Mouse (Mus musculus) myocyte (in vitro differentiated cells): ENCODE data around the gene Abcc1. TPM values are rescaled to one million over a fixed set of nuclear protein-coding genes. Genes with fewer than 3 reads are reported as not detected.

Experiments
- H3K27me3 ChIP-seq: one replicate; pipeline ENCODE4 v1.6.1; 2011; ENCODE audit not compliant: control insufficient read depth, insufficient read depth, insufficient read length
- H3K36me3 ChIP-seq: one replicate; pipeline ENCODE4 v1.6.1; 2011; ENCODE audit not compliant: control insufficient read depth, insufficient read depth
- H3K4me2 ChIP-seq: one replicate; pipeline ENCODE4 v1.6.1; 2011; ENCODE audit warnings: low read depth, control low read depth
- H3K4me3 ChIP-seq: one replicate; pipeline ENCODE4 v1.5.1; 2011; ENCODE audit warnings: mild to moderate bottlenecking, control low read depth, moderate library complexity
- H3K79me2 ChIP-seq: one replicate; pipeline ENCODE4 v1.6.1; 2011; ENCODE audit not compliant: control insufficient read depth, insufficient read depth
- H3ac ChIP-seq: one replicate; pipeline ENCODE4 v1.6.1; 2011; ENCODE audit not compliant: control insufficient read depth, insufficient read length
- CEBPB ChIP-seq: IDR thresholded peaks from 2 replicates; pipeline ENCODE4 v1.6.1; 2011; ENCODE audit warnings: mild to moderate bottlenecking, moderate library complexity; ENCODE audit not compliant: poor library complexity, insufficient read depth, severe bottlenecking
- E2F4 ChIP-seq: IDR thresholded peaks from one replicate; pipeline ENCODE4 v1.6.1; 2011; ENCODE audit warnings: mild to moderate bottlenecking, control low read depth, moderate library complexity; ENCODE audit not compliant: insufficient read depth
- MAX ChIP-seq: IDR thresholded peaks from one replicate; pipeline ENCODE4 v1.6.1; 2011; ENCODE audit warnings: low read depth, mild to moderate bottlenecking, control low read depth
- MYOD1 ChIP-seq, 3 experiments: IDR thresholded peaks; one replicate each; pipeline ENCODE4 v1.6.1; 2011; ENCODE audit warnings: control low read depth in 2 of 3, low read depth in 2 of 3, mild to moderate bottlenecking in 2 of 3, moderate library complexity in 1 of 3; ENCODE audit not compliant: insufficient read length in 2 of 3, control insufficient read depth in 1 of 3
- MYOG ChIP-seq, 3 experiments: IDR thresholded peaks; one replicate each; pipeline ENCODE4 v1.6.1; 2011; ENCODE audit warnings: control low read depth in 2 of 3, low read depth in 2 of 3, mild to moderate bottlenecking in 2 of 3; ENCODE audit not compliant: insufficient read length in 2 of 3, control insufficient read depth in 1 of 3, insufficient read depth in 1 of 3
- POLR2A ChIP-seq: IDR thresholded peaks from one replicate; pipeline ENCODE4 v1.6.1; 2011; ENCODE audit warnings: low read depth, mild to moderate bottlenecking, control low read depth, moderate library complexity; ENCODE audit not compliant: insufficient read length
- POLR2AphosphoS2 ChIP-seq: IDR thresholded peaks from one replicate; pipeline ENCODE4 v1.6.1; 2011; ENCODE audit warnings: low read depth, control low read depth; ENCODE audit not compliant: insufficient read length
- REST ChIP-seq: IDR thresholded peaks from one replicate; pipeline ENCODE4 v1.6.1; 2011; ENCODE audit warnings: mild to moderate bottlenecking, control low read depth, moderate library complexity; ENCODE audit not compliant: insufficient read depth, insufficient read length
- SRF ChIP-seq: IDR thresholded peaks from one replicate; pipeline ENCODE4 v1.6.1; 2011; ENCODE audit warnings: low read depth; ENCODE audit not compliant: control insufficient read depth, insufficient read length
- TCF12 ChIP-seq: IDR thresholded peaks from one replicate; pipeline ENCODE4 v1.6.1; 2011; ENCODE audit warnings: mild to moderate bottlenecking, control low read depth; ENCODE audit not compliant: poor library complexity, insufficient read depth, severe bottlenecking
- TCF3 ChIP-seq: IDR thresholded peaks from one replicate; pipeline ENCODE4 v1.6.1; 2011; ENCODE audit warnings: low read depth, control low read depth; ENCODE audit not compliant: insufficient read length
- USF1 ChIP-seq: IDR thresholded peaks from one replicate; pipeline ENCODE4 v1.6.1; 2011; ENCODE audit warnings: low read depth, mild to moderate bottlenecking, control low read depth, moderate library complexity
- polyA plus RNA-seq: library from polyadenylated mRNA; unstranded; fragments of >200 nt; fragmentation: generic; extraction: Trizol; gene quantifications from one replicate; pipeline ENCODE4 v1.2.1, GENCODE M21; 2012; ENCODE audit warnings: missing spikeins

The Abcc1 gene
- polyA plus RNA-seq = 23.0 TPM

DNA sequence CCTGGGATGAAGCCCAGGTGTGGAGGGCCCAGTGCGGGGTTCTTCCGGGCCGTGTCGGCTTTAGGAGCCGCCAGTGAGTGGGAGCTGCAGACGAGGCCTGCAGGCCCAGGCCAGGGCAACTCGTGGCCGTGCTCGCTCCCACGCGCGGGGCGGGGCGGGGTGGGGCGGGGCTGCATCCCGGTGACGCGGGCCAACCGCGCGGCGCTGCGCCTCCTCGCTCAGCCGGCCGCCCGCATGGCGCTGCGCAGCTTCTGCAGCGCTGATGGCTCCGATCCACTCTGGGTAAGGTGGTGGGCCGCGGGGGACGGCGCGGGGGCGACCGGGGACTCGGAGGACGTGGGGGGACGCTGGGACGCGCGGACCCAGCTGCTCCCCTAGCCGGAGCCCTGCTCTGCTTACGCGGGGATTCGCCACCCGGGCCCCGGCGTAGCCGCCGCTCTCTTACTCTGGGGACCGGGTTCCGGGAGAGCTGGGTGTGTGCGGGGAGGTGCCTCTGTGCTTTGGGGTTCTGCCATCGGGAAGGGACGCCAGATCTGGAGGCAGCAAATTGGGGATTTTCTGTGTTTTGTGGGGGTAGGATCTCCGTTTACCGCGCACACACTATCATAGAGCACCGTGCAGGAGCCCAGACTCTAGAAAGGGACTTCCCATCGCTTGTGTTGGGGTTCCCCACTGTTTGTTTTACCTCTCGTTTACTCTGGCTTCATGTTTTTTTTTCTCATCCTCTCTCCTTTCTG, at the start of gene Abcc1:
Gene Abcc1 (plus strand): TSS at position 197 of the 737 bp plus-strand sequence.
- TF ChIP-seq TCF12 (no peak), CEBPB (no peak), MAX (no peak), E2F4 (no peak), POLR2AphosphoS2 (peak; percentile 86), POLR2A (peak; percentile 93), SRF (no peak), MYOD1 (IDR thresholded peaks at IDR 0.05; ENCODE audit: control insufficient read depth in 1 of 3, insufficient read length in 2 of 3, low read depth in 2 of 3) (peak in 1 of 3 experiments; percentile 44), MYOG (IDR thresholded peaks at IDR 0.05; ENCODE audit: control insufficient read depth in 1 of 3, insufficient read depth in 1 of 3, insufficient read length in 2 of 3, low read depth in 2 of 3) (peak in 1 of 3 experiments; percentile 23), TCF3 (no peak), USF1 (no peak), REST (no peak)
- Histone ChIP-seq H3K4me2 (peak within 1 kb of the TSS; percentile 94), H3K79me2 (peaks cover 53% of the 10 kb centered on the region), H3K27me3 (no peaks in the 10 kb centered on the region), H3ac (peak within 1 kb of the TSS; percentile 51), H3K36me3 (no peaks in the 10 kb centered on the region), H3K4me3 (peak within 1 kb of the TSS; percentile 63)

DNA sequence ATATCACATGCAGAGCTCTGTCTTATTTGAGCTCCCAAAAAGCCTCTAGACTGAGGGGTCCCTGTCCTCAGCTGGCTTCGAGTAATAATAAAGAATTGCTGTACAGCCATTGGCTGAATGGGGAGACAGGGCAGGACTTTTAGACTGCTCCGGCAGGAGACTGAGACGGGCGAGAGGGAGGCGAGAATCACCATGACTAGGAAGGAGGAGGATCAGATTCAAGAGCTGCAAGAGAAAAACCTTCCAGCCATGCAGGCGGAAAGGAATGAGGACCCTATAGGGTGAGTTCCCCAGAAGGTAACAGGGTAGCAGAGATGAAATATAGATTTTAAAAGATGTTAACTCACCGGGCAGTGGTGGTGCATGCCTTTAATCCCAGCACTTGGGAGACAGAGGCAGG, 48.4 kb upstream of the Abcc1 start:
- no peak overlapping the region for H3K4me2 ChIP-seq
- TF ChIP-seq TCF3 = no peak
- no peak for TF ChIP-seq MYOD1 (IDR thresholded peaks at IDR 0.05; ENCODE audit: control insufficient read depth in 1 of 3, insufficient read length in 2 of 3, low read depth in 2 of 3)
- no peak for TF ChIP-seq POLR2A
- TF ChIP-seq MYOG (IDR thresholded peaks at IDR 0.05; ENCODE audit: control insufficient read depth in 1 of 3, insufficient read depth in 1 of 3, insufficient read length in 2 of 3, low read depth in 2 of 3) = no peak
- no peak for TF ChIP-seq SRF
- no peak for TF ChIP-seq CEBPB
- no peak for TF ChIP-seq POLR2AphosphoS2
- no peak for TF ChIP-seq TCF12
- no peak for TF ChIP-seq REST
- no peak for TF ChIP-seq USF1
- TF ChIP-seq E2F4 = no peak
- no peak for TF ChIP-seq MAX
- no peaks in the 10 kb centered on the region for H3K27me3 ChIP-seq
- H3ac ChIP-seq = no peak overlapping the region
- no peak overlapping the region for H3K4me3 ChIP-seq
- H3K36me3 ChIP-seq = peaks cover 30% of the 10 kb centered on the region
- H3K79me2 ChIP-seq = peaks cover 32% of the 10 kb centered on the region

DNA sequence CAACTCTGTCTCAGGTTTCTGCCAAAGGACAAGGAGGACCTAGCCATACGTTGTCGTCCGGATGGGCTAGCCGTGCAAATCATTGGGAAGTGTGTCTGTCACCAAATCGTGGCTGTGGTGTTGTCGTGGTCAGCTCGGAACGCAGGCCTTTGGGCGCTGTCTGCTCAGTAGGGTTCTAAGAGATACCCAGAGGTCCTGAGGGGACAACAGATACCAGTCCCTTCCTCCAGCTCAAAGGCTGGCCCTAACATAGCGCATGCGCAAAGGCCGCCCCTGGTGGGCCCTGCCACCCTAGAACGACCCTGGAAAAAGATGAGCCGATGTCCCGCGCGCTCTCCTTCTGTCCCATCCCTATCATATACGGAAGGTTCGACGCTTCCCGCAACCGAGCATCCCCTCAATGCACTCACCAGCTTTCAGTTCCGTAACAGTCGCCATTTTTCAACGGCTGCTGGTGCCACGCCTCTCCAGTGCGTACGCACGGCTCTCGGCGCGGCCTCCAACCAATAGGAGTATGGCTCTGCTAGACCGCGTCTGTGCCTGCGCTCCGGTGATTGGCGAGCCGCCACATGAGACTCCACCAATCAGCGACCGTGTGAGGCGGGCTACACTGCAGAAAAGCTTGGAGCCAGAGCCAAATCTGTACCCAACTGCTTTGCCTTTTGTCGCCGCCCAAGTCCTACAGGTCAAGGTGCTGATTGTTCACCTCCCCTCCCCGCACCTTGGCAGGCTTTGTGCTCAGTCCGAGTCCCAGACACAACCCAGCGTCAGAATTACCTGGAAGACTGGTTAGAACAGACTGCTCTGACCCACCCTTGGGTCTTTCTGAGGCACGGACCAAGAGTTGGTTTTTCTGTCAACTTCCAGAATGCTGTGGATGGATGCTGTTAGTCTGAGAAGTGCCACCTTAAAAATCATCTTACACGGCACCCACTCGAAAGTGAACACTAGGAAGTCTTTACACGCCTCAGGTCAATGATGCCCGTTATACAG, 44.2 kb upstream of the Abcc1 start, which contains the start of gene Fopnl:
Gene Fopnl (minus strand): TSS at position 522 of the 993 bp plus-strand sequence.
- peak within 1 kb of the TSS; percentile 97 for H3K4me2 ChIP-seq
- peak within 1 kb of the TSS; percentile 86 for H3K4me3 ChIP-seq
- H3K79me2 ChIP-seq = peaks cover 32% of the 10 kb centered on the region
- H3K36me3 ChIP-seq = peaks cover 6% of the 10 kb centered on the region
- peak; percentile 74 for TF ChIP-seq POLR2AphosphoS2
- no peak for TF ChIP-seq TCF3
- no peak for TF ChIP-seq CEBPB
- no peak for TF ChIP-seq USF1
- peak; percentile 74 for TF ChIP-seq POLR2A
- H3K27me3 ChIP-seq = no peaks in the 10 kb centered on the region
- H3ac ChIP-seq = peak within 1 kb of the TSS; percentile 35

DNA sequence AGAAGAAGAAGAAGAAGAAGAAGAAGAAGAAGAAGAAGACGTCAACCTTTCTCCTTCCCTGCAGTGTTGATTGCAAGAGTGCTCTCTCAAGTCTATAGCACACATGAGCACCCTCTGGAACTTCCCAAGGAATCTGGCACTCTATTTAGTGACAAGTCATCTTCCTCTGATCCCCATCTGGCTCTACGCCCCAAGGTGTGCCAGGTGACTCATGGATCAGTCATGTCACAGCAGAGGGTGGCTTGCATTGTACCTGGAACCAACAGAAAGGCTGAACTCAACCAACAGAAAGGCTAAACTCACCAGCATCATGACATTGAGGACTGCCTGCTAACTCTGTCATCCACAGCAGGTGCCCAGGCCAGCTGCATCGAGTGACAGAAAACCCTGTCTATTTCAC, 41.7 kb upstream of the Abcc1 start:
- H3K4me3 ChIP-seq = no peak overlapping the region
- no peak overlapping the region for H3ac ChIP-seq
- H3K4me2 ChIP-seq = no peak overlapping the region
- TF ChIP-seq SRF (no peak), MYOD1 (IDR thresholded peaks at IDR 0.05; ENCODE audit: control insufficient read depth in 1 of 3, insufficient read length in 2 of 3, low read depth in 2 of 3) (no peak), REST (no peak), TCF12 (no peak), USF1 (no peak), E2F4 (no peak), CEBPB (no peak), MAX (no peak), POLR2A (no peak), MYOG (IDR thresholded peaks at IDR 0.05; ENCODE audit: control insufficient read depth in 1 of 3, insufficient read depth in 1 of 3, insufficient read length in 2 of 3, low read depth in 2 of 3) (no peak), POLR2AphosphoS2 (no peak), TCF3 (no peak)
- H3K36me3 ChIP-seq = no peaks in the 10 kb centered on the region
- no peaks in the 10 kb centered on the region for H3K27me3 ChIP-seq
- peaks cover 24% of the 10 kb centered on the region for H3K79me2 ChIP-seq
